Mouse (Mus musculus) CD4-positive, CD25-positive, alpha-beta regulatory T cell, adult 4 months (primary cell): ENCODE data around the gene Gm4214. TPM values are rescaled to one million over a fixed set of nuclear protein-coding genes. Genes with fewer than 3 reads are reported as not detected.
"Not testable (repeated sequence)": the region's sequence is repeated elsewhere in the genome, so short reads cannot be mapped to it uniquely, and the experiment has no call there.

Experiments used
- ATAC-seq: one replicate; pipeline ENCODE4 v1.8.0; 2017
- polyA plus RNA-seq, 2 experiments: library from polyadenylated mRNA; unstranded; fragments of 100-300 nt; shearing (Covaris generic); gene quantifications; one replicate each; pipeline ENCODE4 v1.2.1; 2017

The Gm4214 gene
- not detected for polyA plus RNA-seq

GRCm38 (mm10) chr7:22984573-22984972 lies at the start of gene Gm4214:
Gm4214 (minus strand) TSS chr7:22984673.
- not testable (repeated sequence) for ATAC-seq

GRCm38 (mm10) chr7:23019823-23020222 lies 35.4 kb upstream of the Gm4214 start, which contains the start of gene Gm4216:
Gm4216 (minus strand) TSS chr7:23019923.
- ATAC-seq = not testable (repeated sequence)

Other genes with a start within 250 kb of the Gm4214 start
- not detected for gene Vmn1r157, start 223.0 kb downstream of the Gm4214 start, polyA plus RNA-seq
- not detected for gene Vmn1r158, start 193.9 kb downstream of the Gm4214 start, polyA plus RNA-seq
- not detected for gene Vmn1r159, start 141.1 kb downstream of the Gm4214 start, polyA plus RNA-seq
- not detected for gene Vmn1r160, start 113.4 kb downstream of the Gm4214 start, polyA plus RNA-seq
- not detected for gene Gm4216, start 35.2 kb upstream of the Gm4214 start, polyA plus RNA-seq
- gene Vmn1r163, start 70.9 kb upstream of the Gm4214 start, polyA plus RNA-seq = not detected
- not detected for gene Gm8720, start 82.8 kb upstream of the Gm4214 start, polyA plus RNA-seq
- gene Gm10662, start 159.8 kb upstream of the Gm4214 start, polyA plus RNA-seq = not detected
- gene Vmn1r165, start 232.7 kb upstream of the Gm4214 start, polyA plus RNA-seq = not detected